Mouse (Mus musculus): ENCODE measurements around the gene Sec14l1. TPM values are rescaled to one million over a fixed set of nuclear protein-coding genes. Genes with fewer than 3 reads are reported as not detected.

Gene Sec14l1
- total and polyA plus RNA-seq, 3 experiments: 76.1 to 95.5 (median 82.8) TPM

GRCm38 (mm10) chr11:117169801-117170565, 55.0 kb downstream of the Sec14l1 start:
- H3K4me3 ChIP-seq (ENCODE audit: low read depth, low read length): no peak overlapping the region
- DNase-seq (ENCODE audit: low spot score) (no peak), ATAC-seq (ENCODE audit: extremely low read depth, insufficient number of reproducible peaks, low FRiP score, poor library complexity, severe bottlenecking) (no peak)
- H3K36me3 ChIP-seq (replicated peaks): no peaks in the 10 kb centered on the region
- TF ChIP-seq TAL1 (conservative IDR thresholded peaks at IDR 0.05; ENCODE audit: low read depth, low read length) (no peak), POLR2AphosphoS5 (IDR thresholded peaks at IDR 0.05; ENCODE audit: insufficient replicate concordance, low read depth, low read length) (no peak), GATA2 (IDR thresholded peaks at IDR 0.05; ENCODE audit: borderline replicate concordance, low read depth, low read length) (no peak), CTCF (IDR thresholded peaks at IDR 0.05; ENCODE audit: low read depth, low read length) (no peak), GATA1 (IDR thresholded peaks at IDR 0.05; ENCODE audit: borderline replicate concordance, low read length) (no peak)
- H3K4me1 ChIP-seq (ENCODE audit: insufficient read depth, low read depth, low read length): peaks cover 2% of the 10 kb centered on the region
- H3K27me3 ChIP-seq (ENCODE audit: insufficient read depth, low read length): peaks cover 47% of the 10 kb centered on the region
- H3K9me3 ChIP-seq (replicated peaks): peaks cover 2% of the 10 kb centered on the region; the same call in 1 of the 2 replicates

DNA sequence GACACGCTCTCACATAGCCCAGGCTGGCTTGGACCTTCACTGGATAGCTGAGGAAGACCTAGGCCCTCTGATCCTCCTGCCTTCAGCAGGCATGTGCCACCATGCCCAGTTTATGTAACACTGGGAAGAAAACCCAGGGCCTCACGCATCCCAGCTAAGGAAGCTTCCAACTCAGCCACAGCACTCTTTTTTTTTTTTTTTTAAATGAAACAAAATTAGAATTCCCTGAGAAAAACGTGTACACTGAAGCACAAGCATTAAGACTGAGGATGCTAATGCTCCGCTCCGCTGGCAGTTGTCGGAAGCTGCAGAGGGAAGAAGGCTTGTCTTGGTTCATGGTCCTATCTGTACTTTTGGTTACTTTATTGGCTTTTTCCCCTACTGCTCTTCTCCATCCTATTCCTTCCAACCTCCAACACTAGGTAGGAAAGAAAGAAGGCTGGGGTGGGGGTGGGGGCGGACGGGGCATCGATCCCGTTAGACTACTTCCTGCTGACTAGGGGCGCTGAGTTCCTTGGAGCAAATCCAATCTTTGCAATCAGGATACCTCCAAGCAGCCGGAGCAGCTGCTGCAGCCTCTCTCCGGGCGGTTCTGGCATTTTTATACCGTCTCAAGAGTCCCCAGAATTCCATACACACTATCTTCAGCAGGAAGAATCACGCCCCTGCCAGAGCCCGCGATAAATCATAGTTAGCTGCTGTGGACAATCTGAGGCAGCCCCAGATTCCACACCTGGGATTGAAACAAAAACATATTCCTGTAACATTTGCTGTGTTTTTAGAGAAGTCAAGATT, 59.3 kb downstream of the Sec14l1 start:
- no peak for DNase-seq (ENCODE audit: low spot score)
- TF ChIP-seq POLR2AphosphoS5 (IDR thresholded peaks at IDR 0.05; ENCODE audit: insufficient replicate concordance, low read depth, low read length): no peak
- TF ChIP-seq GATA2 (IDR thresholded peaks at IDR 0.05; ENCODE audit: borderline replicate concordance, low read depth, low read length): no peak
- Histone ChIP-seq H3K4me3 (ENCODE audit: low read depth, low read length) (no peak overlapping the region), H3K9me3 (replicated peaks) (peaks cover 2% of the 10 kb centered on the region; the same call in 1 of the 2 replicates), H3K36me3 (replicated peaks) (no peaks in the 10 kb centered on the region), H3K27me3 (ENCODE audit: insufficient read depth, low read length) (peaks cover 23% of the 10 kb centered on the region; the same call in 1 of the 2 replicates), H3K4me1 (ENCODE audit: insufficient read depth, low read depth, low read length) (peaks cover 16% of the 10 kb centered on the region)
- no peak for ATAC-seq (ENCODE audit: extremely low read depth, insufficient number of reproducible peaks, low FRiP score, poor library complexity, severe bottlenecking)

DNA sequence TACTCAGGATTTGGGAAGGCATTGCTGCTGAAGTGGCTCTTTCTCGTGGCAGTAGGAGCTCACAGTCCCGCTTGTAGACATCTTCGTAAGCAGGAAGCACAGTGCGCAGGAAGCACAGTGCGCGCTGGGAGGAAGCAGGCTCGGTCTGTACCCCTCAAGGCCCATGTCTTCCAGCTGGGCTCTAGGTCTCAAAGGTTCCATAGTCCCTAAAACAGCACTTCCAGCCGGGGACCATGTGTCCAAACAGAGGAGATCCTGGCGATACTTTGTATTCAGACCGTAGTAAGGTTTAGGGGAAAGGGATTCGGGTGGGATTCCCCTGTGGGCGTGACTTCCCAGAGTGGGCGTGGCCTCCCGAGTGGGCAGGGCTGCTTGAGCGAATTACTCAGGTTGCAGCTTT, 60.0 kb downstream of the Sec14l1 start:
- DNase-seq (ENCODE audit: low spot score) (no peak), ATAC-seq (ENCODE audit: extremely low read depth, insufficient number of reproducible peaks, low FRiP score, poor library complexity, severe bottlenecking) (no peak)
- Histone ChIP-seq H3K9me3 (replicated peaks) (peaks cover 5% of the 10 kb centered on the region), H3K4me3 (ENCODE audit: low read depth, low read length) (no peak overlapping the region), H3K27me3 (ENCODE audit: insufficient read depth, low read length) (peaks cover 23% of the 10 kb centered on the region; the same call in 1 of the 2 replicates), H3K4me1 (ENCODE audit: insufficient read depth, low read depth, low read length) (peaks cover 16% of the 10 kb centered on the region), H3K36me3 (replicated peaks) (no peaks in the 10 kb centered on the region)
- TF ChIP-seq GATA1 (IDR thresholded peaks at IDR 0.05; ENCODE audit: borderline replicate concordance, low read length) (no peak), POLR2AphosphoS5 (IDR thresholded peaks at IDR 0.05; ENCODE audit: insufficient replicate concordance, low read depth, low read length) (no peak), GATA2 (IDR thresholded peaks at IDR 0.05; ENCODE audit: borderline replicate concordance, low read depth, low read length) (no peak), CTCF (IDR thresholded peaks at IDR 0.05; ENCODE audit: low read depth, low read length) (no peak), TAL1 (conservative IDR thresholded peaks at IDR 0.05; ENCODE audit: low read depth, low read length) (no peak)

GRCm38 (mm10) chr11:117175472-117175871, 60.5 kb downstream of the Sec14l1 start:
- H3K4me3 ChIP-seq (ENCODE audit: low read depth, low read length): no peak overlapping the region

DNA sequence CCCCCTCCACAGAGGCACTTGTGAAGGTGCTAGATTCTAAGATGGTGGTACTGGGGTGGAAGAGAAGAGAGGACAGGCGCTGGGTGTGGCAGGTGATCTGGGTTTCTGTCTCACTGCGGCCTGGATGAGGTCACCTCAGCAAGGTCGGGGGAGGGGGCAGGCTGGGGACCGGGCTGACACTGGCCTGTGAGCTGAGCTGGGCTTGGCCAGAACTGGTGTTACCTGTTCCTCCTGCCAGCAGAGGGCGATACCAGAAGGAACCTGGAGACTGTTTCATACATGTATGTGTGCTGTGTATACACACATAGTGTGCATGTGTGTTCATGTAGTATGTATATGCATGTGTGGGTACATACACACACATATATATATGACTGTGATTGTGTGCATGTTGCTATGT, 61.3 kb downstream of the Sec14l1 start:
- peaks cover 16% of the 10 kb centered on the region for H3K9me3 ChIP-seq (replicated peaks)
- TF ChIP-seq CTCF (IDR thresholded peaks at IDR 0.05; ENCODE audit: low read depth, low read length) (no peak), POLR2AphosphoS5 (IDR thresholded peaks at IDR 0.05; ENCODE audit: insufficient replicate concordance, low read depth, low read length) (no peak), GATA1 (IDR thresholded peaks at IDR 0.05; ENCODE audit: borderline replicate concordance, low read length) (no peak), GATA2 (IDR thresholded peaks at IDR 0.05; ENCODE audit: borderline replicate concordance, low read depth, low read length) (no peak), TAL1 (conservative IDR thresholded peaks at IDR 0.05; ENCODE audit: low read depth, low read length) (no peak)
- DNase-seq (ENCODE audit: low spot score) (peak; percentile 40), ATAC-seq (ENCODE audit: extremely low read depth, insufficient number of reproducible peaks, low FRiP score, poor library complexity, severe bottlenecking) (no peak)
- H3K27me3 ChIP-seq (ENCODE audit: insufficient read depth, low read length): peaks cover 16% of the 10 kb centered on the region; the same call in 1 of the 2 replicates
- no peaks in the 10 kb centered on the region for H3K36me3 ChIP-seq (replicated peaks)
- no peak overlapping the region for H3K4me3 ChIP-seq (ENCODE audit: low read depth, low read length)
- peaks cover 16% of the 10 kb centered on the region for H3K4me1 ChIP-seq (ENCODE audit: insufficient read depth, low read depth, low read length)

More at GRCm38 (mm10) chr11:117175472-117175871, 60.5 kb downstream of the Sec14l1 start:
- H3K9me3 ChIP-seq (replicated peaks): peaks cover 10% of the 10 kb centered on the region
- DNase-seq (ENCODE audit: low spot score) (no peak), ATAC-seq (ENCODE audit: extremely low read depth, insufficient number of reproducible peaks, low FRiP score, poor library complexity, severe bottlenecking) (no peak)
- H3K36me3 ChIP-seq (replicated peaks): no peaks in the 10 kb centered on the region
- no peak for TF ChIP-seq GATA1 (IDR thresholded peaks at IDR 0.05; ENCODE audit: borderline replicate concordance, low read length)
- TF ChIP-seq TAL1 (conservative IDR thresholded peaks at IDR 0.05; ENCODE audit: low read depth, low read length): no peak
- TF ChIP-seq POLR2AphosphoS5 (IDR thresholded peaks at IDR 0.05; ENCODE audit: insufficient replicate concordance, low read depth, low read length): no peak
- no peak for TF ChIP-seq CTCF (IDR thresholded peaks at IDR 0.05; ENCODE audit: low read depth, low read length)
- no peak for TF ChIP-seq GATA2 (IDR thresholded peaks at IDR 0.05; ENCODE audit: borderline replicate concordance, low read depth, low read length)
- peaks cover 16% of the 10 kb centered on the region for H3K4me1 ChIP-seq (ENCODE audit: insufficient read depth, low read depth, low read length)
- H3K27me3 ChIP-seq (ENCODE audit: insufficient read depth, low read length): peaks cover 17% of the 10 kb centered on the region; the same call in 1 of the 2 replicates

DNA sequence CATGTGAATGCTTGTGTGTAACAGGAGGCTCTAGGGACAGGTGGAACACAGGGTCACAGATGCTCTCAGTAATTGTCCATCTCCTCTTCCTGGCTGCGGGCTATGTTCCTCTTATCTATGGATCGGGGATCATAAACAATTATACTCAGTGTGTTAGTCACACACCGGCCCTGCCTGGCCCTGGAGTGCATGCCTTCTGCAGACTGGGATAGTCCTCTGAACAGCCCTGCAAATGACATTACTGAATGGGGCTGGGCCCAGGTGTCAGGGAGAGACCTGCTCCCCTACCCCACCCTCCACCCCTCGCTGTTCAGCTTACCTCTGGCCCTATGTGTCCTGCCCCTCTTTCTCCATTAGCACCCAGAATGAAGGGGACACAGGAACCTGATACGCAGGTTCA, 61.9 kb downstream of the Sec14l1 start:
- Histone ChIP-seq H3K9me3 (replicated peaks) (peaks cover 19% of the 10 kb centered on the region), H3K27me3 (ENCODE audit: insufficient read depth, low read length) (peaks cover 16% of the 10 kb centered on the region; the same call in 1 of the 2 replicates), H3K4me1 (ENCODE audit: insufficient read depth, low read depth, low read length) (peaks cover 16% of the 10 kb centered on the region), H3K4me3 (ENCODE audit: low read depth, low read length) (no peak overlapping the region), H3K36me3 (replicated peaks) (no peaks in the 10 kb centered on the region)
- ATAC-seq (ENCODE audit: extremely low read depth, insufficient number of reproducible peaks, low FRiP score, poor library complexity, severe bottlenecking) (no peak), DNase-seq (ENCODE audit: low spot score) (no peak)
- TF ChIP-seq GATA2 (IDR thresholded peaks at IDR 0.05; ENCODE audit: borderline replicate concordance, low read depth, low read length) (no peak), GATA1 (IDR thresholded peaks at IDR 0.05; ENCODE audit: borderline replicate concordance, low read length) (no peak), CTCF (IDR thresholded peaks at IDR 0.05; ENCODE audit: low read depth, low read length) (no peak), TAL1 (conservative IDR thresholded peaks at IDR 0.05; ENCODE audit: low read depth, low read length) (no peak), POLR2AphosphoS5 (IDR thresholded peaks at IDR 0.05; ENCODE audit: insufficient replicate concordance, low read depth, low read length) (no peak)
